Mouse (Mus musculus) erythroblast, embryonic 14.5 days (primary cell): ENCODE measurements around the gene Slc44a4.

Experiments
- GATA1 ChIP-seq: IDR thresholded peaks from 2 replicates; pipeline ENCODE4 v1.6.1; 2012; ENCODE audit warnings: low read length, inconsistent platforms, mixed read lengths
- TAL1 ChIP-seq: IDR thresholded peaks from 3 replicates; pipeline ENCODE4 v1.6.1; 2012; ENCODE audit warnings: low read length, inconsistent platforms, mixed read lengths

DNA sequence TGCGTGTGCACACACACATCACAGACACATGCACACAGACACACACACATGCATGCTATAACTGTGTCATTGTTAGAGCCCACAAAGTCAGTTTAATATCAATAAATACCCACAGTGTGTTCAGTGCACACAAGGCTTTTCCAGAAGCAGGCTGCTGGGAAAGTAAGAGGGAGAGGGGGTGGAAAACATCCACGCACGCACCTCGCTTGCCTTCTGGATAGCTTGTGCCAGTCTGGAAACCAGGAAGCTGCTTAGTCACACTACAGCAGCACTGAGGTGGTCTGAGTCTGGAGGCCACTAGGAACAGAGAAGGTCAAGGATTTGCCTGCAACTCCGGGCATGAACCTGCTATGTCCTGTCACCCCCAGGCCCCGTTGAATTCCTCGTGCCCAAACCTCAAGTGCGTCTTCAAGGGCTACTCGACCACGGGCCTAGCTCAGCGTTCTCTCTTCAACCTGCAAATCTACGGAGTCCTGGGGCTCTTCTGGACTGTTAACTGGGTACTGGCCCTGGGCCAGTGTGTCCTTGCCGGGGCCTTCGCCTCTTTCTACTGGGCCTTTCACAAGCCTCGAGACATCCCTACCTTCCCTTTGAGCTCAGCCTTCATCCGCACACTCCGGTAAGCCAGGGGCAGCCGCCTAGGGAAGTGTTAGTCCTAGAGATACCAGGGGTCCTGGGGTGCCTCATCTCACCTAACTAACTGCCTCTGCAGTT is 13.2 kb downstream of the Slc44a4 start:
- TF ChIP-seq GATA1 (no peak), TAL1 (no peak)
